Mouse (Mus musculus): Measurements from ENCODE around the gene Actr1a. TPM values are rescaled to one million over a fixed set of nuclear protein-coding genes. Genes with fewer than 3 reads are reported as not detected.

Gene Actr1a
- polyA plus RNA-seq, 1 experiment from 2014 or later, result 127 TPM

GRCm38 (mm10) chr19:46375489-46375888 lies 20.1 kb downstream of the Actr1a start:
- H3K4me3 ChIP-seq (ENCODE audit: low read depth, low read length), result no peak overlapping the region
- H3K27ac ChIP-seq (ENCODE audit: low read depth), result no peak overlapping the region
- H3K4me1 ChIP-seq (replicated peaks; ENCODE audit: control insufficient read depth, insufficient read depth, low read length), result no peaks in the 10 kb centered on the region
- DNase-seq (ENCODE audit: low spot score), result no peak
- no peaks in the 10 kb centered on the region for H3K9me3 ChIP-seq (ENCODE audit: control insufficient read depth, low read length)
- peaks cover 42% of the 10 kb centered on the region for H3K36me3 ChIP-seq (ENCODE audit: control insufficient read depth, insufficient read depth, low read length)
- 57% methylated on average over 5 of the region's 5 CpGs for WGBS
- no peaks in the 10 kb centered on the region for H3K27me3 ChIP-seq (replicated peaks; ENCODE audit: control insufficient read depth, insufficient read depth, low read length)
- H3K9ac ChIP-seq (ENCODE audit: low read length), result no peak overlapping the region
- ATAC-seq (replicated peaks; ENCODE audit: low FRiP score, low TSS enrichment, low read depth), result no peak
- no peak overlapping the region for H3K4me2 ChIP-seq (ENCODE audit: low read length)

GRCm38 (mm10) chr19:46374477-46375088 lies 21.0 kb downstream of the Actr1a start:
- Histone ChIP-seq H3K4me2 (ENCODE audit: low read length) (no peak overlapping the region), H3K4me3 (ENCODE audit: low read depth, low read length) (no peak overlapping the region), H3K9me3 (ENCODE audit: control insufficient read depth, low read length) (no peaks in the 10 kb centered on the region), H3K27ac (ENCODE audit: low read depth) (no peak overlapping the region), H3K27me3 (replicated peaks; ENCODE audit: control insufficient read depth, insufficient read depth, low read length) (no peaks in the 10 kb centered on the region), H3K9ac (ENCODE audit: low read length) (no peak overlapping the region), H3K4me1 (replicated peaks; ENCODE audit: control insufficient read depth, insufficient read depth, low read length) (no peaks in the 10 kb centered on the region), H3K36me3 (ENCODE audit: control insufficient read depth, insufficient read depth, low read length) (peaks cover 33% of the 10 kb centered on the region)
- no peak for DNase-seq (ENCODE audit: low spot score)
- no peak for ATAC-seq (replicated peaks; ENCODE audit: low FRiP score, low TSS enrichment, low read depth)
- 56% methylated on average over 21 of the region's 21 CpGs for WGBS

- DNase-seq (ENCODE audit: low spot score) (peak; percentile 66), ATAC-seq (replicated peaks; ENCODE audit: low FRiP score, low TSS enrichment, low read depth) (no peak)
- H3K36me3 ChIP-seq (ENCODE audit: control insufficient read depth, insufficient read depth, low read length), result no peaks in the 10 kb centered on the region
- no peaks in the 10 kb centered on the region for H3K4me1 ChIP-seq (replicated peaks; ENCODE audit: control insufficient read depth, insufficient read depth, low read length)
- no peak overlapping the region for H3K4me2 ChIP-seq (ENCODE audit: low read length)
- no peak overlapping the region for H3K27ac ChIP-seq (ENCODE audit: low read depth)
- 24% methylated on average over 4 of the region's 4 CpGs for WGBS
- H3K9me3 ChIP-seq (ENCODE audit: control insufficient read depth, low read length), result no peaks in the 10 kb centered on the region
- no peaks in the 10 kb centered on the region for H3K27me3 ChIP-seq (replicated peaks; ENCODE audit: control insufficient read depth, insufficient read depth, low read length)
- H3K4me3 ChIP-seq (ENCODE audit: low read depth, low read length), result no peak overlapping the region
- H3K9ac ChIP-seq (ENCODE audit: low read length), result no peak overlapping the region
Measured at GRCm38 (mm10) chr19:46369204-46369603, 26.3 kb downstream of the Actr1a start.

GRCm38 (mm10) chr19:46367798-46368590 lies 27.6 kb downstream of the Actr1a start:
- ATAC-seq (replicated peaks; ENCODE audit: low FRiP score, low TSS enrichment, low read depth) (no peak), DNase-seq (ENCODE audit: low spot score) (no peak)
- Histone ChIP-seq H3K9ac (ENCODE audit: low read length) (no peak overlapping the region), H3K4me3 (ENCODE audit: low read depth, low read length) (no peak overlapping the region), H3K4me1 (replicated peaks; ENCODE audit: control insufficient read depth, insufficient read depth, low read length) (no peaks in the 10 kb centered on the region), H3K4me2 (ENCODE audit: low read length) (no peak overlapping the region), H3K27me3 (replicated peaks; ENCODE audit: control insufficient read depth, insufficient read depth, low read length) (no peaks in the 10 kb centered on the region), H3K9me3 (ENCODE audit: control insufficient read depth, low read length) (no peaks in the 10 kb centered on the region), H3K36me3 (ENCODE audit: control insufficient read depth, insufficient read depth, low read length) (no peaks in the 10 kb centered on the region), H3K27ac (ENCODE audit: low read depth) (no peak overlapping the region)
- WGBS, result 85% methylated on average over 23 of the region's 23 CpGs

- no peaks in the 10 kb centered on the region for H3K4me1 ChIP-seq (replicated peaks; ENCODE audit: control insufficient read depth, insufficient read depth, low read length)
- peaks cover under 1% of the 10 kb centered on the region; the same call in 1 of the 2 replicates for H3K27me3 ChIP-seq (replicated peaks; ENCODE audit: control insufficient read depth, insufficient read depth, low read length)
- no peaks in the 10 kb centered on the region for H3K9me3 ChIP-seq (ENCODE audit: control insufficient read depth, low read length)
- no peak overlapping the region for H3K9ac ChIP-seq (ENCODE audit: low read length)
- no peak overlapping the region for H3K4me3 ChIP-seq (ENCODE audit: low read depth, low read length)
- no peak overlapping the region for H3K27ac ChIP-seq (ENCODE audit: low read depth)
- DNase-seq (ENCODE audit: low spot score) (no peak), ATAC-seq (replicated peaks; ENCODE audit: low FRiP score, low TSS enrichment, low read depth) (no peak)
- 81% methylated on average over 11 of the region's 11 CpGs for WGBS
- no peaks in the 10 kb centered on the region for H3K36me3 ChIP-seq (ENCODE audit: control insufficient read depth, insufficient read depth, low read length)
- H3K4me2 ChIP-seq (ENCODE audit: low read length), result no peak overlapping the region
Measured at GRCm38 (mm10) chr19:46363294-46364009, 32.1 kb downstream of the Actr1a start.

- H3K27ac ChIP-seq (ENCODE audit: low read depth), result no peak overlapping the region
- 0 out of 2 replicates have a peak, but pooled peaks cover 4% of the 10 kb centered on the region for H3K4me1 ChIP-seq (replicated peaks; ENCODE audit: control insufficient read depth, insufficient read depth, low read length)
- ATAC-seq (replicated peaks; ENCODE audit: low FRiP score, low TSS enrichment, low read depth) (no peak), DNase-seq (ENCODE audit: low spot score) (no peak)
- no peaks in the 10 kb centered on the region for H3K36me3 ChIP-seq (ENCODE audit: control insufficient read depth, insufficient read depth, low read length)
- H3K9ac ChIP-seq (ENCODE audit: low read length), result no peak overlapping the region
- no peak overlapping the region for H3K4me2 ChIP-seq (ENCODE audit: low read length)
- peaks cover 13% of the 10 kb centered on the region for H3K27me3 ChIP-seq (replicated peaks; ENCODE audit: control insufficient read depth, insufficient read depth, low read length)
- no peaks in the 10 kb centered on the region for H3K9me3 ChIP-seq (ENCODE audit: control insufficient read depth, low read length)
- no peak overlapping the region for H3K4me3 ChIP-seq (ENCODE audit: low read depth, low read length)
- 86% methylated on average over 8 of the region's 8 CpGs for WGBS
Measured at GRCm38 (mm10) chr19:46362104-46362503, 33.4 kb downstream of the Actr1a start.

GRCm38 (mm10) chr19:46358381-46358780 lies 37.2 kb downstream of the Actr1a start:
- ATAC-seq (replicated peaks; ENCODE audit: low FRiP score, low TSS enrichment, low read depth), result no peak
- 0 out of 2 replicates have a peak, but pooled peaks cover 4% of the 10 kb centered on the region for H3K4me1 ChIP-seq (replicated peaks; ENCODE audit: control insufficient read depth, insufficient read depth, low read length)
- no peaks in the 10 kb centered on the region for H3K9me3 ChIP-seq (ENCODE audit: control insufficient read depth, low read length)
- no peak overlapping the region for H3K9ac ChIP-seq (ENCODE audit: low read length)
- no peak overlapping the region; the same call in 1 of the 2 replicates for H3K27ac ChIP-seq (ENCODE audit: low read depth)
- no peaks in the 10 kb centered on the region for H3K36me3 ChIP-seq (ENCODE audit: control insufficient read depth, insufficient read depth, low read length)
- H3K27me3 ChIP-seq (replicated peaks; ENCODE audit: control insufficient read depth, insufficient read depth, low read length), result peaks cover 13% of the 10 kb centered on the region
- WGBS, result 64% methylated on average over 4 of the region's 4 CpGs
- H3K4me2 ChIP-seq (ENCODE audit: low read length), result peak overlapping the region; percentile 68
- H3K4me3 ChIP-seq (ENCODE audit: low read depth, low read length), result 0 out of 2 replicates have a peak overlapping the region, but pooled peaks have one; percentile 2
- no peak for DNase-seq (ENCODE audit: low spot score)

All from intestine, embryonic 14.5 days (tissue).